Mouse (Mus musculus) heart, embryonic 11.5 days (tissue): Measurements from ENCODE around the gene Gm20695. TPM values are rescaled to one million over a fixed set of nuclear protein-coding genes. Genes with fewer than 3 reads are reported as not detected.

Source experiments
- ATAC-seq: fragments of 200-750 bp; cut with Nextera tagmentation; replicated peaks from 2 replicates; pipeline ENCODE4 v1.8.0; 2017; ENCODE audit warnings: moderate library complexity; ENCODE audit not compliant: insufficient number of reproducible peaks, low FRiP score, low TSS enrichment
- H3K27ac ChIP-seq: fragments of 300-500 bp; sonication (generic); 2 replicates; pipeline ENCODE4 v1.5.1; 2014; ENCODE audit warnings: mild to moderate bottlenecking, low read depth, low read length
- H3K27me3 ChIP-seq: fragments of 300-500 bp; sonication (generic); 2 replicates; pipeline ENCODE4 v1.6.1; 2014; ENCODE audit warnings: mild to moderate bottlenecking, low read length, mixed read lengths; ENCODE audit not compliant: control insufficient read depth, insufficient read depth
- H3K36me3 ChIP-seq: fragments of 300-500 bp; sonication (generic); 2 replicates; pipeline ENCODE4 v1.6.1; 2014; ENCODE audit warnings: mild to moderate bottlenecking, low read length, moderate library complexity, mixed read lengths; ENCODE audit not compliant: control insufficient read depth, insufficient read depth
- H3K4me1 ChIP-seq: fragments of 300-500 bp; sonication (generic); 2 replicates; pipeline ENCODE4 v1.6.1; 2014; ENCODE audit warnings: low read length; ENCODE audit not compliant: control insufficient read depth, insufficient read depth
- H3K4me2 ChIP-seq: fragments of 300-500 bp; sonication (generic); 2 replicates; pipeline ENCODE4 v1.6.1; 2014; ENCODE audit warnings: mild to moderate bottlenecking, moderate library complexity
- H3K4me3 ChIP-seq: fragments of 300-500 bp; sonication (generic); 2 replicates; pipeline ENCODE4 v1.5.1; 2014; ENCODE audit warnings: low read depth, low read length
- H3K9ac ChIP-seq: fragments of 300-500 bp; sonication (generic); 2 replicates; pipeline ENCODE4 v1.6.1; 2014; ENCODE audit warnings: mild to moderate bottlenecking, low read depth, low read length, moderate library complexity
- H3K9me3 ChIP-seq: fragments of 300-500 bp; sonication (generic); replicated peaks from 2 replicates; pipeline ENCODE4 v1.6.1; 2016; ENCODE audit warnings: low read length; ENCODE audit not compliant: control insufficient read depth
- WGBS: fragments of 180-500 bp; shearing (Covaris S2); extraction: QIAGEN DNeasy Blood & Tissue Kit; methylation state at CpG from one replicate; pipeline ENCODE4 v1.1.7; 2014; ENCODE audit not compliant: insufficient replicate concordance; 5-methylcytosine and 5-hydroxymethylcytosine counted together
- polyA plus RNA-seq: library from polyadenylated mRNA; unstranded; fragments of >200 nt; fragmentation: Nextera tagmentation; extraction: Ambion mirVana; gene quantifications from 2 replicates; pipeline ENCODE4 v1.2.1, GENCODE M21; 2014

Gm20695 gene
- polyA plus RNA-seq, 1 experiment from 2014 or later, result 2.2 TPM

DNA sequence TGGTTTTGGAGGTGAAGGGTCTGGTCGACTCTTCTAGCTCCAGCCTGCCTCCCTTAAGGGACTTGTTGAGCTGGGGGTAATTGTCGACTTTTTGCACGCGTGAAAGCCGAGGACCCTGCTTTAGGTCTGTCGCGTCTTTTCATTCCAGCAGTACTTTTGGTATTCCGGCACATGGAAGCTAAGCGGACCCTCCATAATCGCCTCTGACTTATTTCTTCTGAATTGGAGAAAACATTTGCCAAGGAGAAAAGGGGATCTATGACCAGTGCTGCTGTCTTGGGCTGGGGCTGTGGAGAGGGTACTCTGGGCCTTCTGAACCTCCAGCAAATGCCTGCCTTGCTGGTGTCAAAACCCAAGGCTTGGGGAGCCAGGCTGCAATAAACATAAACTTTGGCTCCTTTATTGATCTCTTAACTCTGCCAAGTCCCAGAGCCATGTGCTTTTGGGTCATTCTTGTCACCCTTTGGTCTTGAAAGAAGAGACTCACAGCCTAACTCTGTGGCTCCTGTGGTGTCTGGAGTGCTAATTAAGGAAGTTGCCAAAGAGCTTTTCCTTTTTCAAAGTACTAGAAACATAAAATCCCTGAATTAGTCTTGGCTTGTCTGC lies 720 bp downstream of the Gm20695 start:
- ATAC-seq, result no peak
- WGBS, result 5% methylated on average over 10 of the region's 10 CpGs
- H3K9me3 ChIP-seq, result no peaks in the 10 kb centered on the region

GRCm38 (mm10) chr16:3891621-3892295 lies 7.3 kb downstream of the Gm20695 start:
- Histone ChIP-seq H3K36me3 (0 out of 2 replicates have a peak, but pooled peaks cover under 1% of the 10 kb centered on the region), H3K27ac (no peak overlapping the region), H3K4me3 (no peak overlapping the region), H3K27me3 (no peaks in the 10 kb centered on the region), H3K4me2 (no peak overlapping the region), H3K9ac (no peak overlapping the region), H3K9me3 (no peaks in the 10 kb centered on the region), H3K4me1 (peaks cover 6% of the 10 kb centered on the region; the same call in 1 of the 2 replicates)
- WGBS, result 91% methylated on average over 14 of the region's 14 CpGs
- ATAC-seq, result no peak

More for the DNA sequence above, 720 bp downstream of the Gm20695 start:
- Histone ChIP-seq H3K4me2 (peak overlapping the region; percentile 82), H3K36me3 (no peaks in the 10 kb centered on the region), H3K4me3 (peak overlapping the region; percentile 97), H3K27ac (peak overlapping the region; percentile 89), H3K9ac (peak overlapping the region; percentile 91), H3K27me3 (no peaks in the 10 kb centered on the region), H3K4me1 (peaks cover 10% of the 10 kb centered on the region; the same call in 1 of the 2 replicates)

DNA sequence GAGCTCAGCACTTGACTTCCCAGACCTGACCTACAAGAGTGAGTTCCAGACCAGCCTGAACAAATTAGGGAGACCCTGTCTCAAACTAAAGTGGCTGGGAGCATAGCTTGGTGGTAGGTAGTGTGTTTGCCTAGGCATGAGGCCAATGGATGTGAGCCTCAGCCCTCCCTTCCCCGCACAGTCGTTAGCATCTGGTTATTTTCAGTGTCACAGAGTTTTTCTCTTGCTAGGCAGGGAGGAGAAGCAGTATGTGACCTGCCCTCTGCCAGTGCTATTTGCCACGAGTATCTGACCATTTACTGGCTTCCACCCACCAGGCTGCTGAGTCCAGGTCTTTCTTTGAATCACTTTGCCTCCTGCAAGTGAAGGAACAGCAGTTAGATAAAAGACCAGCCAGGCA lies 9.3 kb downstream of the Gm20695 start:
- peaks cover 6% of the 10 kb centered on the region; the same call in 1 of the 2 replicates for H3K4me1 ChIP-seq
- no peaks in the 10 kb centered on the region for H3K27me3 ChIP-seq
- H3K4me3 ChIP-seq, result no peak overlapping the region
- peak overlapping the region; percentile 18; the same call in 1 of the 2 replicates for H3K27ac ChIP-seq
- H3K9ac ChIP-seq, result no peak overlapping the region
- H3K4me2 ChIP-seq, result no peak overlapping the region
- 42% methylated on average over 3 of the region's 3 CpGs for WGBS
- no peak; the same call in 1 of the 2 replicates for ATAC-seq
- no peaks in the 10 kb centered on the region for H3K9me3 ChIP-seq
- 0 out of 2 replicates have a peak, but pooled peaks cover 4% of the 10 kb centered on the region for H3K36me3 ChIP-seq

DNA sequence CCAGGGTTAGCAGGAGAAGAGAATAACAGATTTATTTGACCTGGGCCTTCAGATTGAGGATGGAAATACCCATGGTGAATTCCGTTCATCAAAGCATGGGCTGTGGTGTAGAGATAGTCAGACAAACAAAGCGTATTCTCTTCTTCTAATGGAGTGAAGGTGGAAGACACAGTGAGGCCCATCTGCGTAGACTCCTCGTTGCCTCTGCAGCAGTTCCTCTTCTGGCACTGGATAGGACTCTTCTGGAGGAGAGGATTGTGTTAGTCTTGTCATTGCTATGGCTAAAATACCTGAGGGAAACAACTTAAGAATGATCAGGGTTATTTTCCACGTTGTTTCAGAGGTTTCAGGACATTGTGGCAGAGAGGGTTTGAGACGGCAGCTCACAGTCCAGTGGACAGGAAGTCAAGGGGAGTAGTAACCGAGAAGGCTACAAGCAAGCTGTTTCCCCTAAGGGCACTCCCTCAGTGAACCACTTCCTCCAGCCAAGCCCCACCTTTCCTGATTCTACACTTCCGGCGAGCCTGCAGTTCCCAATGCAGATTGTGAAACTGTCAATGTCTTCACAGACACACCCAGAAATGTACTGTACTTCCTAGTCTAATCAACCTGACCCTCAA lies 10.8 kb downstream of the Gm20695 start:
- Histone ChIP-seq H3K27ac (peak overlapping the region; percentile 60), H3K36me3 (peaks cover 11% of the 10 kb centered on the region; the same call in 1 of the 2 replicates), H3K9me3 (no peaks in the 10 kb centered on the region), H3K4me3 (no peak overlapping the region), H3K4me1 (peaks cover 6% of the 10 kb centered on the region; the same call in 1 of the 2 replicates), H3K9ac (no peak overlapping the region), H3K4me2 (no peak overlapping the region), H3K27me3 (no peaks in the 10 kb centered on the region)
- WGBS, result 73% methylated on average over 9 of the region's 9 CpGs
- ATAC-seq, result no peak

GRCm38 (mm10) chr16:3896046-3896445 lies 11.6 kb downstream of the Gm20695 start:
- H3K4me1 ChIP-seq, result peaks cover 6% of the 10 kb centered on the region; the same call in 1 of the 2 replicates
- no peaks in the 10 kb centered on the region for H3K27me3 ChIP-seq
- no peaks in the 10 kb centered on the region for H3K9me3 ChIP-seq
- no peak overlapping the region for H3K4me2 ChIP-seq
- H3K27ac ChIP-seq, result no peak overlapping the region
- no peak overlapping the region for H3K9ac ChIP-seq
- WGBS, result 83% methylated on average over 6 of the region's 6 CpGs
- H3K36me3 ChIP-seq, result peaks cover 11% of the 10 kb centered on the region
- no peak for ATAC-seq
- H3K4me3 ChIP-seq, result no peak overlapping the region

DNA sequence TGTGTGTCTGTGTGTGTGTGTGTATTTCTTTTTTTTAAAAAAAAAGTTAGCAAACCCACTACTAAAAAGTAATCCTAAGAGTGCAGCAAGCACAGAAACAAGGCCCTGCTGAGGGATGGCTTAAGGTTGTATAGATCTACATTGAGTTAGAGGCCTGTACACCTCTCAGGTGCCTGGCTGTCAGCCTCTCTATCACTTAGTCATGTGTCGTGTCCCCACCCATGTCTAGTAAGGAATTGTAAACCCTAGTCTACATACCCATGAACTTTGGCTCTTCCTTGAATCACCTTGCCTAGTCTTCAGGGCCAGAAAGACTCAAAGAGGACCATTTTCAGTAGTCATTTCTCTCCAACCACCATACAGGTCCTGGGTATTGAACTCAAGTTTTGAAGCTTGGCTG lies 12.1 kb downstream of the Gm20695 start:
- Histone ChIP-seq H3K4me1 (peaks cover 6% of the 10 kb centered on the region; the same call in 1 of the 2 replicates), H3K4me3 (no peak overlapping the region), H3K9ac (no peak overlapping the region), H3K36me3 (peaks cover 11% of the 10 kb centered on the region), H3K9me3 (no peaks in the 10 kb centered on the region), H3K27me3 (no peaks in the 10 kb centered on the region), H3K27ac (no peak overlapping the region), H3K4me2 (no peak overlapping the region)
- no peak for ATAC-seq
- 71% methylated on average over 1 of the region's 1 CpGs for WGBS

DNA sequence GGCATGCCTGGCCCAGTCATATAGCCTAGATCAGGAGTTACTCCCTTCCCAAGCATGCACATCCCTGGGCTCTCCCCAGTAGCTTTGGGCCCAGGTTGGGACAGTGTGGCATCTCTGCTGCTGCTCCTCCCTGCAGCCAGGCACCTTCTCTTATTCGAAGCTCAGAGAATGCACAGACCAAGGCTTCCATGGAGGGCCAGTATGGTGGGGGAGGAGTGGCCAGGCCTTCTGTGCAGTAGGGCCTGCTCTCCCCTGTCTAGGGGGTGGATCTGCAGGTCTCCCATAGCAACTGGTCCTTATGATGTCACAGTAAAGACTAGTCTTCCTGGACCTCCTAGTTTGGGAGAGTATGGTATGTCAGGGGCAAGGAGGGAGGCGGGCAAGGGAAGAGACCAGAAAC lies 23.0 kb downstream of the Gm20695 start:
- 74% methylated on average over 2 of the region's 2 CpGs for WGBS
- ATAC-seq, result no peak
- H3K4me2 ChIP-seq, result no peak overlapping the region
- H3K9me3 ChIP-seq, result no peaks in the 10 kb centered on the region
- peaks cover 21% of the 10 kb centered on the region for H3K36me3 ChIP-seq
- H3K9ac ChIP-seq, result no peak overlapping the region
- H3K27ac ChIP-seq, result no peak overlapping the region
- no peaks in the 10 kb centered on the region for H3K27me3 ChIP-seq
- H3K4me1 ChIP-seq, result peaks cover 5% of the 10 kb centered on the region; the same call in 1 of the 2 replicates
- H3K4me3 ChIP-seq, result no peak overlapping the region

GRCm38 (mm10) chr16:3908537-3909111 lies 24.2 kb downstream of the Gm20695 start, which contains the start of the genes 1700037C18Rik and Cluap1:
1700037C18Rik (minus strand) TSS chr16:3908689.
Cluap1 (plus strand) TSS chr16:3908801.
- Histone ChIP-seq H3K27ac (peak within 1 kb of the TSS; percentile 60), H3K4me1 (peaks cover 5% of the 10 kb centered on the region; the same call in 1 of the 2 replicates), H3K4me2 (peak within 1 kb of the TSS; percentile 90), H3K9ac (peak within 1 kb of the TSS; percentile 80), H3K36me3 (peaks cover 19% of the 10 kb centered on the region), H3K27me3 (no peaks in the 10 kb centered on the region), H3K4me3 (peak within 1 kb of the TSS; percentile 68), H3K9me3 (no peaks in the 10 kb centered on the region)
- peak; percentile 97 for ATAC-seq
- under 1% methylated on average over 33 of the region's 33 CpGs for WGBS
